8 mouse cellular contexts compared by ENCODE assay signal in the genomic region with DNA sequence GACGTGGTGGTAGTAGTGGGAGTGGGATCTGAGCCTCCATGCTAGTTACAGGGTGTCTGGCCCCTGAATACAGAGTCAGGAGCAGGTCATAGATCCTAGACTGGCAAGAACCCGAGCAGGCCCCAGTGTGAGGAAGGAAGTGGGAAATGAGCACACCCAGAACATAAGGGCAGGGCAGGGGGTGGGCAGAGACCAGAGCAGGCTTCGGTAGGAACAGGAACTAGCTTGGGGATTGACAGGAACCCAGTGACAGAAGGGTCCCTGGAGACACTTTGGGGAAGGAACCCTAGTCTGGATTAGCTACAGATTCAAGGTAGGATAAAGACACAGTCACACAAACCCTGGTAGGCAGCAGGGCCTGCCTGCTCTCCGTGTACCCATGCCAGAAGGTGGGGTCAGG. TPM values are rescaled to one million over a fixed set of nuclear protein-coding genes. Genes with fewer than 3 reads are reported as not detected.
DNase-seq lines count a peak whose midpoint lies in the region; ATAC-seq and TF ChIP-seq lines count a peak whose summit lies in the region.

No protein-coding gene starts in this region.

- peaks cover 21% of the 10 kb centered on the region for H3K4me1 ChIP-seq in embryonic facial prominence, embryonic 12.5 days
- H3K4me1 ChIP-seq in limb, embryonic 12.5 days (replicated peaks): peaks cover 30% of the 10 kb centered on the region
- H3K4me1 ChIP-seq in midbrain, embryonic 12.5 days: peaks cover 40% of the 10 kb centered on the region

- peak overlapping the region; percentile 87 for H3K4me3 ChIP-seq in gastrocnemius, adult 2 months
- peak overlapping the region; percentile 59 for H3K4me3 ChIP-seq in embryonic facial prominence, embryonic 12.5 days
- H3K4me3 ChIP-seq in limb, embryonic 12.5 days (replicated peaks): peak overlapping the region; percentile 49
- H3K4me3 ChIP-seq in midbrain, embryonic 12.5 days: peak overlapping the region; percentile 52

- H3K27ac ChIP-seq in gastrocnemius, adult 2 months: peak overlapping the region; percentile 96
- peak overlapping the region; percentile 77 for H3K27ac ChIP-seq in embryonic facial prominence, embryonic 12.5 days
- 0 out of 2 replicates have a peak overlapping the region, but pooled peaks have one; percentile 53 for H3K27ac ChIP-seq in limb, embryonic 12.5 days
- H3K27ac ChIP-seq in midbrain, embryonic 12.5 days (replicated peaks): peak overlapping the region; percentile 99

- intact Hi-C loops in gastrocnemius, adult 2 months (cut with DNase I): loop anchor here (5.0 to 10.0 kb wide), 3 partner anchors 360 to 450 kb away; a partner anchor contains a TSS

- 28% methylated on average over 4 of the region's 4 CpGs for WGBS in embryonic facial prominence, embryonic 12.5 days
- WGBS in limb, embryonic 12.5 days: 33% methylated on average over 4 of the region's 4 CpGs
- 8% methylated on average over 4 of the region's 4 CpGs for WGBS in midbrain, embryonic 12.5 days

- TF ChIP-seq CTCF in gastrocnemius, adult 2 months (IDR thresholded peaks at IDR 0.05): no peak

- ATAC-seq in embryonic facial prominence, embryonic 12.5 days (ENCODE audit: insufficient number of reproducible peaks, insufficient read depth, low FRiP score, low TSS enrichment): no peak
- ATAC-seq in hematopoietic stem cell, adult 5-6 weeks (replicated peaks in 1 of 2; ENCODE audit: insufficient read depth in 1 of 2, low FRiP score in 2 of 2, low TSS enrichment in 1 of 2, low read depth in 1 of 2, poor library complexity in 2 of 2, severe bottlenecking in 2 of 2): peak; percentile 23 to 30
- ATAC-seq in limb, embryonic 12.5 days (ENCODE audit: insufficient number of reproducible peaks, insufficient read depth, low FRiP score, low TSS enrichment, low read depth): no peak
- no peak for ATAC-seq in midbrain, embryonic 12.5 days (ENCODE audit: low FRiP score, low read depth)

- H3K9ac ChIP-seq in embryonic facial prominence, embryonic 12.5 days: peak overlapping the region; percentile 1; the same call in 1 of the 2 replicates
- peak overlapping the region; percentile 50; the same call in 1 of the 2 replicates for H3K9ac ChIP-seq in limb, embryonic 12.5 days (replicated peaks)
- H3K9ac ChIP-seq in midbrain, embryonic 12.5 days (replicated peaks): peak overlapping the region; percentile 68

- no peaks in the 10 kb centered on the region for H3K9me3 ChIP-seq in embryonic facial prominence, embryonic 12.5 days
- H3K9me3 ChIP-seq in limb, embryonic 12.5 days: no peaks in the 10 kb centered on the region
- H3K9me3 ChIP-seq in midbrain, embryonic 12.5 days: no peaks in the 10 kb centered on the region

- no peaks in the 10 kb centered on the region for H3K36me3 ChIP-seq in embryonic facial prominence, embryonic 12.5 days
- no peaks in the 10 kb centered on the region for H3K36me3 ChIP-seq in limb, embryonic 12.5 days
- H3K36me3 ChIP-seq in midbrain, embryonic 12.5 days: no peaks in the 10 kb centered on the region

- H3K4me2 ChIP-seq in embryonic facial prominence, embryonic 12.5 days (replicated peaks): peak overlapping the region; percentile 78
- H3K4me2 ChIP-seq in limb, embryonic 12.5 days: peak overlapping the region; percentile 73
- H3K4me2 ChIP-seq in midbrain, embryonic 12.5 days (replicated peaks): peak overlapping the region; percentile 63

- DNase-seq in gastrocnemius, adult 2 months: peak; percentile 52
- DNase-seq in gastrocnemius, adult 8-10 months (ENCODE audit: low spot score in 2 of 2): no peak
- no peak for DNase-seq in left cerebral cortex, adult 18-20 months (ENCODE audit: low spot score in 2 of 2)
- no peak for DNase-seq in cerebellum, adult 11 months

- H3K27me3 ChIP-seq in embryonic facial prominence, embryonic 12.5 days: no peaks in the 10 kb centered on the region
- no peaks in the 10 kb centered on the region for H3K27me3 ChIP-seq in limb, embryonic 12.5 days
- no peaks in the 10 kb centered on the region for H3K27me3 ChIP-seq in midbrain, embryonic 12.5 days

RNA-seq across cellular contexts. Expression of a gene that starts 1.3 kb away (rescaled TPM):
- total RNA-seq in gastrocnemius, adult 2 months (2021): 10 to 100 TPM; 21.1 to 24.5 TPM
- total RNA-seq in gastrocnemius, adult 8-10 months (2022): 10 to 100 TPM; 25.3 to 30.3 (median 26.4) TPM
- 20.4 and 22.9 TPM in 2 replicates for polyA plus RNA-seq in embryonic facial prominence, embryonic 12.5 days (2016; fragmentation: Nextera tagmentation; extraction: Ambion mirVana)
- total RNA-seq in hematopoietic stem cell, adult 5-6 weeks (2017): 2.3 and 6.2 TPM in 2 replicates
- 12.1 and 13.4 TPM in 2 replicates for polyA plus RNA-seq in limb, embryonic 12.5 days (2016; fragmentation: Nextera tagmentation; extraction: Ambion mirVana)
- polyA plus RNA-seq in midbrain, embryonic 12.5 days (2016; fragmentation: Nextera tagmentation; extraction: Ambion mirVana): 51.2 and 51.8 TPM in 2 replicates
- 10 to 100 TPM; 33.0 to 34.3 TPM for total RNA-seq in left cerebral cortex, adult 18-20 months (2021)

RNA-seq across cellular contexts. Expression of a gene that starts 13.2 kb away (rescaled TPM):
- total RNA-seq in gastrocnemius, adult 2 months (2021): 100 to 1,000 TPM in 1 of 2 experiments, 10 to 100 TPM in 1; 87.5 to 108 TPM
- 100 to 1,000 TPM in 2 of 4 experiments, 10 to 100 TPM in 2; 88.7 to 116 (median 107) TPM for total RNA-seq in gastrocnemius, adult 8-10 months (2022)
- polyA plus RNA-seq in embryonic facial prominence, embryonic 12.5 days (2016; fragmentation: Nextera tagmentation; extraction: Ambion mirVana): 333 and 352 TPM in 2 replicates
- 94.2 and 140 TPM in 2 replicates for total RNA-seq in hematopoietic stem cell, adult 5-6 weeks (2017)
- polyA plus RNA-seq in limb, embryonic 12.5 days (2016; fragmentation: Nextera tagmentation; extraction: Ambion mirVana): 344 and 353 TPM in 2 replicates
- 281 and 296 TPM in 2 replicates for polyA plus RNA-seq in midbrain, embryonic 12.5 days (2016; fragmentation: Nextera tagmentation; extraction: Ambion mirVana)
- total RNA-seq in left cerebral cortex, adult 18-20 months (2021): 100 to 1,000 TPM; 104 to 113 TPM

RNA-seq across cellular contexts. Expression of a gene that starts 14.1 kb away (rescaled TPM):
- total RNA-seq in gastrocnemius, adult 2 months (2021): 1 to 10 TPM; 2.1 to 2.9 TPM
- 1 to 10 TPM; 1.2 to 2.8 (median 1.5) TPM for total RNA-seq in gastrocnemius, adult 8-10 months (2022)
- polyA plus RNA-seq in embryonic facial prominence, embryonic 12.5 days (2016; fragmentation: Nextera tagmentation; extraction: Ambion mirVana): 7.8 and 9.1 TPM in 2 replicates
- total RNA-seq in hematopoietic stem cell, adult 5-6 weeks (2017): 5.0 and 7.6 TPM in 2 replicates
- 3.5 and 4.0 TPM in 2 replicates for polyA plus RNA-seq in limb, embryonic 12.5 days (2016; fragmentation: Nextera tagmentation; extraction: Ambion mirVana)
- polyA plus RNA-seq in midbrain, embryonic 12.5 days (2016; fragmentation: Nextera tagmentation; extraction: Ambion mirVana): 24.6 and 30.7 TPM in 2 replicates
- total RNA-seq in left cerebral cortex, adult 18-20 months (2021): 10 to 100 TPM; 52.3 to 58.3 TPM

RNA-seq across cellular contexts. Expression of a gene that starts 19.1 kb away (rescaled TPM):
- total RNA-seq in gastrocnemius, adult 2 months (2021): 10 to 100 TPM in 1 of 2 experiments, 1 to 10 TPM in 1; 4.9 to 10.2 TPM
- 1 to 10 TPM; 4.8 to 8.1 (median 5.9) TPM for total RNA-seq in gastrocnemius, adult 8-10 months (2022)
- 26.5 and 28.1 TPM in 2 replicates for polyA plus RNA-seq in embryonic facial prominence, embryonic 12.5 days (2016; fragmentation: Nextera tagmentation; extraction: Ambion mirVana)
- total RNA-seq in hematopoietic stem cell, adult 5-6 weeks (2017): 5.9 and 11.4 TPM in 2 replicates
- polyA plus RNA-seq in limb, embryonic 12.5 days (2016; fragmentation: Nextera tagmentation; extraction: Ambion mirVana): 27.0 and 30.3 TPM in 2 replicates
- polyA plus RNA-seq in midbrain, embryonic 12.5 days (2016; fragmentation: Nextera tagmentation; extraction: Ambion mirVana): 25.2 and 27.5 TPM in 2 replicates
- total RNA-seq in left cerebral cortex, adult 18-20 months (2021): 10 to 100 TPM; 24.1 to 25.4 TPM

RNA-seq across cellular contexts. Expression of a gene that starts 34.4 kb away (rescaled TPM):
- 1 to 10 TPM in 1 of 2 experiments, under 1 TPM in 1; 0.84 to 1.2 TPM for total RNA-seq in gastrocnemius, adult 2 months (2021)
- 1 to 10 TPM; 1.1 to 2.2 (median 1.5) TPM for total RNA-seq in gastrocnemius, adult 8-10 months (2022)
- polyA plus RNA-seq in embryonic facial prominence, embryonic 12.5 days (2016; fragmentation: Nextera tagmentation; extraction: Ambion mirVana): 20.4 and 20.8 TPM in 2 replicates
- total RNA-seq in hematopoietic stem cell, adult 5-6 weeks (2017): 13.8 and 25.6 TPM in 2 replicates
- 18.4 and 20.6 TPM in 2 replicates for polyA plus RNA-seq in limb, embryonic 12.5 days (2016; fragmentation: Nextera tagmentation; extraction: Ambion mirVana)
- 18.3 and 24.0 TPM in 2 replicates for polyA plus RNA-seq in midbrain, embryonic 12.5 days (2016; fragmentation: Nextera tagmentation; extraction: Ambion mirVana)
- 10 to 100 TPM; 10.3 to 11.6 TPM for total RNA-seq in left cerebral cortex, adult 18-20 months (2021)

Comparison
In these comparisons a context has a peak if more than half of its experiments do, and no peak if none do; other contexts are left out.
1. ATAC-seq: peak in hematopoietic stem cell, adult 5-6 weeks (2 of 2); none in embryonic facial prominence, embryonic 12.5 days (single experiment), limb, embryonic 12.5 days (single experiment) and midbrain, embryonic 12.5 days (single experiment).
2. H3K9ac ChIP-seq: peak in every context shown above with its lines; median percentile 68 in midbrain, embryonic 12.5 days; 50 in limb, embryonic 12.5 days; 1 in embryonic facial prominence, embryonic 12.5 days.
3. Peak in every context shown above with its lines, with median percentiles within 50 percentile points of each other: H3K27ac ChIP-seq, H3K4me3 ChIP-seq and H3K4me2 ChIP-seq.